Mouse (Mus musculus): ENCODE results near the gene Sgcd.

DNA sequence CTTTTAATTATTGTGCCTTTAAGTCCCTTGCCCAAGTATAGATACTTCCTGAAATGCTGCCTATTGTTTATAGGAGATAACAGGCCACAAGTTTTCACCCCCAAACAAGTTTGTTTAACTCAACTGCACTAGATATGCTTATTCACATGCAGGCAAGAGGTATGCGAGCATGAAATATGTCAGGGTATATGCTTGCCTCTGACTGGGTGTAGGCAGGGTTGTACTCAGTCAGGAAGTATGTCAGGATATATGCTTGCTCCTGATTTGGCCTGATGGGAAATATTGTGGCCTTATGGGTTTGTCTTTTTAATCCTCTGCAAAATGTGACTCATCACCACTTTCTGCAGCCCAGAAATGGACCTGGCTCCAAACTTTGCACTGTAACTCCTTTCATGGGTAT is 694.0 kb downstream of the Sgcd start:
- TF ChIP-seq CTCF (IDR thresholded peaks at IDR 0.05; ENCODE audit: control insufficient read depth, insufficient read depth, insufficient replicate concordance, low read depth, low read length) = no peak
- TF ChIP-seq POLR2A (IDR thresholded peaks at IDR 0.05; ENCODE audit: control insufficient read depth, low read depth, low read length) = no peak

All from testis, adult 2 months (tissue).